Mouse (Mus musculus): ENCODE data around the gene Tfdp1.

GRCm38 (mm10) chr8:13338255-13338860 lies at the start of gene Tfdp1:
- no peak for TF ChIP-seq CTCF (IDR thresholded peaks at IDR 0.05; ENCODE audit: borderline replicate concordance, insufficient read depth, low read length)
- TF ChIP-seq POLR2A (IDR thresholded peaks at IDR 0.05; ENCODE audit: low read depth, low read length): peak; percentile 71
